Mouse (Mus musculus): Measurements from ENCODE around the gene Stk11. TPM values are rescaled to one million over a fixed set of nuclear protein-coding genes. Genes with fewer than 3 reads are reported as not detected.

Stk11 gene
- polyA plus RNA-seq, 1 experiment from 2014 or later, result 16.3 TPM

- no peaks in the 10 kb centered on the region for H3K9me3 ChIP-seq
- H3K27ac ChIP-seq, result peak overlapping the region; percentile 100
- peak; percentile 43 for ATAC-seq (ENCODE audit: low FRiP score)
- H3K4me1 ChIP-seq (replicated peaks), result peaks cover 63% of the 10 kb centered on the region
- peaks cover 56% of the 10 kb centered on the region for H3K36me3 ChIP-seq
- no peaks in the 10 kb centered on the region for H3K27me3 ChIP-seq
- 1% methylated on average over 52 of the region's 57 CpGs for WGBS
- H3K4me3 ChIP-seq, result peak overlapping the region; percentile 97
- H3K9ac ChIP-seq, result peak overlapping the region; percentile 99
- peak overlapping the region; percentile 68 for H3K4me2 ChIP-seq
Observed at GRCm38 (mm10) chr10:80148610-80149290, 33.1 kb downstream of the Stk11 start.

DNA sequence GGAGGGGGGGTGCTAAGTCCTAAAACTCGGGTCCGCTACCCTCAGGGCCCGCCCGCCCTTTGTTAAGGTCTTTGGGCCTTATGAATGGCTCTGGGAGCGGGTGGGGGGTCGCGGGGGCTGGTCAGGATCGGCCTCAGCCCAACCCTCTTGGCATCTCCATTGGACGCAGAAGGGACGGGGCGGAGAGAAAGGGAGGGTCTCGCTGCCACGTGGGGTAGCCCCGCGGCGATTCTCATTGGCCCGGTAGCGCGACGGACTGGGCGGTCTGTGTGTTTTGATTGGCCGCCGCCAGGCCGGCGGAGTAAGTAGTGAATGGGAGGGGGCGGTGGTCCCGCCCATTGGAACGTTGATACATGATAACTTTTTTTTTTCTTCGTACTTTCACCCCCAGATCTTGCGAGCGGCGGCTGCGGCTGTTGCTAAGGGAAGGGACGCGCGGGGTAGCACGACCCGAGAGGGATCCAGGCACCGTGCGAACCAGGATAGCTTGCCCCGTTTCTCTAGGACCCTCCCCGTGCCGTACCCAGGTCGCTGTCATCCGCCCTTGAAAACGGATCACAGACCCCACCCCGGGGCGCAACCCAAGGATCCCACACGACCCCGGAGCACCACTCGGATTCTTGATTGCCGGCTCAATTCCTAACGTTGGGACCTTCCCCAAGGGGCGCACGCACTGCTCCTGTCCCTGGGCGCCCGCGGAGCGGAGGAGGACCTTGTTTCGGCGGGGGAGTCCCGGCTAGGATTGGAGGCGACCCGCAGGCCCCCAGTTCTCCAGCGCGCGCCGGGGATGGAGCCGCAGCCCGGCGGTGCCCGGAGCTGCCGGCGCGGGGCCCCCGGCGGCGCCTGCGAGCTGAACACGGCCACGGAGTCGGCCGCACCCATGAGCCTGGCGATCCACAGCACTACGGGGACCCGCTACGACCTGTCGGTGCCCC is 34.0 kb downstream of the Stk11 start:
- under 1% methylated on average over 88 of the region's 88 CpGs for WGBS
- Histone ChIP-seq H3K9ac (peak overlapping the region; percentile 100), H3K9me3 (no peaks in the 10 kb centered on the region), H3K4me3 (peak overlapping the region; percentile 97), H3K27ac (peak overlapping the region; percentile 100), H3K36me3 (peaks cover 56% of the 10 kb centered on the region), H3K4me1 (replicated peaks) (peaks cover 67% of the 10 kb centered on the region), H3K4me2 (peak overlapping the region; percentile 98), H3K27me3 (no peaks in the 10 kb centered on the region)
- ATAC-seq (ENCODE audit: low FRiP score), result peak; percentile 80

DNA sequence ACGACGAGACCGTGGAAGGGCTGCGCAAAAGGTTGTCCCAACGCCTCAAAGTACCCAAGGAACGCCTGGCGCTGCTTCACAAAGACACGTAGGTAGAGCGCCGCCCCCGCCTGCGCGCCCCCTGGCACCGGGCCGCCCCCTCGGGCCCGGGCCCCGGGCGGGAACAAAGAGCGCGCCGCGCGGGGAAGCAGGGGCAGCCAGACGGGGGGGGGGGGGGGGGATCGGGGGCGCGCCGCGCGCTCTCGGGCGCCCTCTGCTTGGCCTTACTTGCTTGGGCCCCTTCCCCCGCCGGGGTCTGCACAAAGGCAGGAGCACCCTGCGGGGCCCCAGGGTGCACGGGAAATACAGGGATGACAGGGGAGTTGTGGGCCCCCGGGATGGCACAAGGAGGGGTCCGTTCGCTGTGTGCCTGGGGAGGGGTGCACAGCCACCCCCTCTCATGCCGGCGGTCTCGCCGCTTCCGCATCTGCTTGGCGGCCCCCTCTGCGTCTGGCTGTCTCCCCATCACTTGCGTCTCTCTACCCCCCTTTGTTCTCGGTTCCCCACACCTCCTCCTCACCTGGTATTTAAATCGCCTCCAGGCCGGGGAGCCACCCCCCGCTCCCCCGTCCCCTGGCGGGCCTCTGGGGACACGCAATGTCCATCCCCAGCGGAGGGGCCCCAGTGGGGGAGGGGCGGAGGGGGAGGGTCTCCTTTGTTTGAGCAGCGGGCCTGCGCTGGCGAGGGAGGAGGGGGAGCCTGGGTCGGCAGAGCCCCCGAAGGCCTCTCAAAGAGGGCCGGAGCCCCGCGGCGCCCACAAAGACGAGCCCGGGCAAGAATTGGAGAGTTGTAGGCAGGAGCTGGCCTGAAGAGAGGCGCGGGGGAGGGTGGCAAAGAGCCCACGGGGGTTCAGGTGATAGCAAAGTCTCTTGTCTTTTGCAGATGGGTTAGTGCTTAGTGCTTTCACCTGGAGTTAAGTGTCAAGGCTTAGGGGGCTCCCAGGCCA is 34.9 kb downstream of the Stk11 start:
- under 1% methylated on average over 58 of the region's 71 CpGs for WGBS
- Histone ChIP-seq H3K9ac (peak overlapping the region; percentile 100), H3K4me2 (peak overlapping the region; percentile 98), H3K36me3 (peaks cover 57% of the 10 kb centered on the region), H3K4me3 (peak overlapping the region; percentile 97), H3K27ac (peak overlapping the region; percentile 100), H3K27me3 (no peaks in the 10 kb centered on the region), H3K9me3 (no peaks in the 10 kb centered on the region), H3K4me1 (replicated peaks) (peaks cover 68% of the 10 kb centered on the region)
- no peak for ATAC-seq (ENCODE audit: low FRiP score)

DNA sequence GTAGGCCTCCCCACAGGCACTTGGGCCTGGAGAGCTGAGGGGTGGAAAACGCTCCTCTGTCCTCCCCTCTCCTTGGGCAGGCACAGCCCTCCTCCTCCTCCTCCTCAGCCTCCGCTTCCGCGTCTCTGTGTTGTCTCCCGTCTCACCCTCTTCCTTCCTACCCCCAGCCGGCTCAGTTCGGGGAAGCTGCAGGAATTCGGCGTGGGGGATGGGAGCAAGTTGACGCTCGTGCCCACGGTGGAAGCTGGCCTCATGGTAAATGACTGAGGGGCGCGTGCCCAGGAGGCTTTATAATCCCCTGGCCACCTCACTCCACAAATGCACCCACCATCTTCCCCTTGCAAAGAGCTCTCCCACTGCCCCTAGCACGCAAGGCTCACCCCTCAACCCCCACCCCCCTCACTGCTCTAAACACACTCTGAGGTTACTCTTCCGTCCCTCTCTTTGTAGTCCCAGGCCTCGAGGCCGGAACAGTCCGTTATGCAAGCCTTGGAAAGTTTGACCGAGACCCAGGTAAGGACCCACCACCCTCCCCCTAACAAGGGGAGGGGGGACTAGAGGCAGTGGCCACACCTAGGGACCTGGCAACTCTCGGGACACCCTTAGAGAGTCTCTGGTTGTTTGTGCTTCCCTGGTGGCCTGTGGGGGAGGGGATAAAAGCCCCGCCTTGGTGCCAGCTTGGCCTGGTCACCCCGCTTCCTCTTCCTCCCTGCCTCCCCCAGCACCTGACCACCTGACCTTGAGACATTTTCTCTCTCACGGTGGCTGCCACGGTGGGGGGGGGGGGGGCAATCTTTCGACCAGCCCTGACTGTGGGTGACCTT is 35.8 kb downstream of the Stk11 start:
- H3K27me3 ChIP-seq, result no peaks in the 10 kb centered on the region
- peak overlapping the region; percentile 97 for H3K4me3 ChIP-seq
- peak overlapping the region; percentile 100 for H3K27ac ChIP-seq
- peak overlapping the region; percentile 98 for H3K4me2 ChIP-seq
- H3K4me1 ChIP-seq (replicated peaks), result peaks cover 68% of the 10 kb centered on the region
- H3K36me3 ChIP-seq, result peaks cover 57% of the 10 kb centered on the region
- peak overlapping the region; percentile 100 for H3K9ac ChIP-seq
- ATAC-seq (ENCODE audit: low FRiP score), result no peak
- H3K9me3 ChIP-seq, result no peaks in the 10 kb centered on the region
- under 1% methylated on average over 26 of the region's 26 CpGs for WGBS

DNA sequence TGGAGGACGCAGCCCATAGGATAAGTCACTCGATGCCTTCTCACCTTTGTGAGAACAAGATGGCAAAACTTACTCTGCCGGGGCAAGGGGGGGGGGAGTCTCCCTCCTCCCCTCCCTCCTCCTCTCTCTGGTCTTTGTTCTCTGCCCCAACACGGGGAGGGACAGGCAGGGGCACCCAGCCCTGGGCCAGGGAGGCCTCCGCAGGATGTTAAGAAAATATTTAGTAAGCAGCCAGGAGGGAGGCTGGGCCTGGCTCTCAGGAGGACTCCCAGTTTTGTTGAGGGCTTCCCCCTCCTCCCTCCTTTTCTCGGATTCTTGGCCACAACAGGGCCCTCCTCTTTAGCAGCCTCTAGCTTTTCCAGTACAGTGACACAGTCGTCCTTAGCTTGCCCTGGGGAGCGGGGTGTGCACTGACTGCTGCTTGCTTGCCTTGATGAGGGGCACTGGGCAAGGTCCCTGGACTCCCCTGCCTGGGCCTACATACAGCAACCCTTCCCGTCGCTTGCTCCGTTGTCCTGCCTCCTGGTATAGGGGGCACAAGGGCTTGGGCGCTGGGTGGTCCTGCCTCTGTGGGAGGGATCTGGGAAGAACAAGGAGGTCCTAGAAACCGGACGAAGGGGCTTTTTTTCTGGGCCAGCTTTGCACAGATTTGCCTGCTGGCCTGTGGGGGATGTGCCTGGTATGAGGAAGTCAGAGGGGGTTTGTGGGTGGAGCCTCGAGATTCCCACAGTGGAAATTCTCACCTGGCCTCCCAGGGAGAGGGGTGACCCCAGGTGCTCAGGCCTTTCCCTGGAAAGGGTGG is 36.7 kb downstream of the Stk11 start:
- Histone ChIP-seq H3K36me3 (peaks cover 62% of the 10 kb centered on the region), H3K27me3 (no peaks in the 10 kb centered on the region), H3K9me3 (no peaks in the 10 kb centered on the region), H3K4me2 (peak overlapping the region; percentile 98), H3K4me1 (replicated peaks) (peaks cover 68% of the 10 kb centered on the region), H3K4me3 (peak overlapping the region; percentile 97), H3K9ac (peak overlapping the region; percentile 100), H3K27ac (peak overlapping the region; percentile 100)
- 5% methylated on average over 15 of the region's 15 CpGs for WGBS
- ATAC-seq (ENCODE audit: low FRiP score), result no peak

DNA sequence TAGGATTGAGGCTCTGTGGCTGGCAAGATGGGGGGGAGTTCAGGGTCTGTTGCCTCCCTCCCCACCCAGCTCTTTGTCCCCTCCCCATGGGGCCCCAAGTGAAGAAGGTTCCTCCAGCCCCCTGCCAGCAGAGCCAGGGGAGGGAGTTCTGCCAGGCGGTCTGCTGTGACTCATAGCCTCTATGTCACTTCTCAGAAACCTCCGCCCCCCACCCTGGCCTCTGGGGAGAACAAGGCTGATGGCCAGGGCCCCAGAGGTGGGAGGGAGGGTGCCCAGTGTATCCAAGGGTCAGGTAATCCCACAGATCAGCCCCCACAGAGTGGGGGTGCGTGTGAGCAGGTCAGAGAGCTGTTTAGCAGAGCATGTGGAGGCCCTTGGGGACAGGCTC is 37.3 kb downstream of the Stk11 start:
- Histone ChIP-seq H3K27me3 (no peaks in the 10 kb centered on the region), H3K9ac (peak overlapping the region; percentile 100), H3K4me1 (replicated peaks) (peaks cover 66% of the 10 kb centered on the region), H3K4me3 (peak overlapping the region; percentile 97), H3K27ac (peak overlapping the region; percentile 100), H3K36me3 (peaks cover 66% of the 10 kb centered on the region), H3K9me3 (no peaks in the 10 kb centered on the region), H3K4me2 (peak overlapping the region; percentile 98)
- no peak for ATAC-seq (ENCODE audit: low FRiP score)
- WGBS, result 34% methylated on average over 3 of the region's 3 CpGs

GRCm38 (mm10) chr10:80153713-80154112 is 38.1 kb downstream of the Stk11 start:
- Histone ChIP-seq H3K9ac (peak overlapping the region; percentile 100), H3K4me2 (peak overlapping the region; percentile 98), H3K4me3 (peak overlapping the region; percentile 97), H3K27me3 (no peaks in the 10 kb centered on the region), H3K9me3 (no peaks in the 10 kb centered on the region), H3K4me1 (replicated peaks) (peaks cover 71% of the 10 kb centered on the region), H3K27ac (peak overlapping the region; percentile 100), H3K36me3 (peaks cover 66% of the 10 kb centered on the region)
- ATAC-seq (ENCODE audit: low FRiP score), result no peak
- 83% methylated on average over 19 of the region's 19 CpGs for WGBS

GRCm38 (mm10) chr10:80154384-80154783 is 38.8 kb downstream of the Stk11 start:
- H3K4me3 ChIP-seq, result no peak overlapping the region
- 84% methylated on average over 7 of the region's 7 CpGs for WGBS
- H3K4me1 ChIP-seq (replicated peaks), result peaks cover 78% of the 10 kb centered on the region
- H3K36me3 ChIP-seq, result peaks cover 66% of the 10 kb centered on the region
- no peak for ATAC-seq (ENCODE audit: low FRiP score)
- peak overlapping the region; percentile 98; the same call in 1 of the 2 replicates for H3K4me2 ChIP-seq
- peak overlapping the region; percentile 100 for H3K9ac ChIP-seq
- no peaks in the 10 kb centered on the region for H3K9me3 ChIP-seq
- no peaks in the 10 kb centered on the region for H3K27me3 ChIP-seq
- peak overlapping the region; percentile 100 for H3K27ac ChIP-seq

DNA sequence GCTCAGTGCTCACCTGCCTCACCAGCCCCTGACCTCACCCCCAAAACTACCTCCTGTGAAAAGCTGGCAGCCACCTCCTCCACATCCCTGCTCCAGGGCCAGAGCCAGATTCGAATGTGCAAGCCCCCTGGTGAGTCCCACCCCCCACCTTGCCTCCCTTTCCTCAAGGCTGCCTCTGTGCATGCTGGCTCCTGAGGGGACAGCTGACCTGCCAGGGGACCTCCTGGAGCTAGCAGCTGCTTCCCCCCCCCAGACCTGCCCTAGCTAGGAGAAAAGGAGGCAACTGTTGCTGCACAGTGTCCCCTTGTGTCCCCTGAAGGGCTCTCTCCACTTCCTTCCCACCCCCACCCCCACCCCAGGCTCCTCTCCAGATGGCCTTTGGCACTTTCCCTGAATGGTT is 39.7 kb downstream of the Stk11 start:
- H3K4me1 ChIP-seq (replicated peaks), result peaks cover 85% of the 10 kb centered on the region
- H3K9me3 ChIP-seq, result no peaks in the 10 kb centered on the region
- H3K9ac ChIP-seq, result peak overlapping the region; percentile 100; the same call in 1 of the 2 replicates
- H3K27me3 ChIP-seq, result no peaks in the 10 kb centered on the region
- H3K27ac ChIP-seq, result peak overlapping the region; percentile 100
- 50% methylated on average over 1 of the region's 1 CpGs for WGBS
- no peak for ATAC-seq (ENCODE audit: low FRiP score)
- no peak overlapping the region; the same call in 1 of the 2 replicates for H3K4me2 ChIP-seq
- H3K36me3 ChIP-seq, result peaks cover 66% of the 10 kb centered on the region
- H3K4me3 ChIP-seq, result no peak overlapping the region

GRCm38 (mm10) chr10:80156002-80156751 is 40.6 kb downstream of the Stk11 start:
- 89% methylated on average over 29 of the region's 29 CpGs for WGBS
- ATAC-seq (ENCODE audit: low FRiP score), result no peak

More at GRCm38 (mm10) chr10:80156002-80156751, 40.6 kb downstream of the Stk11 start:
- no peaks in the 10 kb centered on the region for H3K9me3 ChIP-seq
- H3K4me3 ChIP-seq, result no peak overlapping the region
- peaks cover 65% of the 10 kb centered on the region for H3K36me3 ChIP-seq
- peaks cover 94% of the 10 kb centered on the region for H3K4me1 ChIP-seq (replicated peaks)
- no peaks in the 10 kb centered on the region for H3K27me3 ChIP-seq
- H3K27ac ChIP-seq, result peak overlapping the region; percentile 94
- H3K9ac ChIP-seq, result peak overlapping the region; percentile 5; the same call in 1 of the 2 replicates
- H3K4me2 ChIP-seq, result no peak overlapping the region

Measured in hindbrain, embryonic 13.5 days (tissue).